Mouse (Mus musculus) layer of hippocampus, adult 9-11 months (tissue): ENCODE data around the gene Smpdl3b.
"Not testable (repeated sequence)": the region's sequence is repeated elsewhere in the genome, so short reads cannot be mapped to it uniquely, and the experiment has no call there.

Source experiments
- DNase-seq: peaks from one replicate; pipeline ENCODE4 v3.0.0; 2022

Smpdl3b gene

DNA sequence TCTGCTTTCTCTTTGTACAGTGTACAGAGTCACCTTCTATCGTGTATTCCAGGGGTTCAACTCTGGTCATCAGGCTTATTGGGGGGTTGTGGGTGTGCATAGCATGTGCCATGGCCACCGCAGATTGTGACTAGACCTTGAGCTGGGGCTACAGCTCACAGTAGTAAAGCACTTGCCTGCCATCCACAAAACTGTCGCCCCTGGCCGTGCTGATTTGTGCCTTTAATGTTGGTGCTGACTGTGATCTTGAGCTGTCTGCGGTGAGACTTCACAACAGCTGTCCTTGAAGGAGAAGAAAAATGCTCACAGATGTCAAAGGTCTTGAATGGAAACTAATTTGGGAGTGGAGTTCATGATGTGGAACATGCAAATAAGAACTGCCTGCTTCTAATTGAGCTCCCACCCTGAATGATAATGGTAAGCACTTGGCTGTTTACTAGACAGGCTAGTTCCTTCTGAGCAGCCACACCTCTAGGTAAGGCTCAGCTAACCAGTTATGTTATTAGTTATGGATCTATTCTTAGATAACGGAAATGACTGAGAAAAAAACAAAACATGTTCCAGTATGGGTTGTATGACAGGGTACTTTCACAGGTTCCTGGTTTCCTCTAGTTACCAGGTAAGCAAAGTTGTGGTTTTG, 21.6 kb upstream of the Smpdl3b start:
- DNase-seq, result no peak

DNA sequence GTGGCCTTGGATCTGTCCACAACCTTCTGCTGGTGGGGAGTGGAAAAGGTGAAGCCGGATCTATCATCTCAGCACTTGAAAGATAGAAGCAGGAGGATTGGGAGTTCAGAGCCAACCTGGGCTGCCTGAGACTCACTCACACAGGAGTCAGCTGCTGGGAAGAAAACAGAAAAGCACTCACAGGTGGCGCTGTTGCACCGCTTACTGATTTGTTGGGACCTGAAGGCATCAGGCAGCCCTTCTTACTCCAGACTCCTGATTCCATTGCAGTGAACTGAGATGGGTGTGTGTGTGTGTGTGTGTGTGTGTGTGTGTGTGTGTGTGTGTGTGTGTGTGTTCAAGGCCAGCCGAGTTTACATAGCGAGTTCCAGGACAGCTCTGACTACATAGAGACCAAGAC, 19.7 kb upstream of the Smpdl3b start:
- peak; percentile 66 for DNase-seq

DNA sequence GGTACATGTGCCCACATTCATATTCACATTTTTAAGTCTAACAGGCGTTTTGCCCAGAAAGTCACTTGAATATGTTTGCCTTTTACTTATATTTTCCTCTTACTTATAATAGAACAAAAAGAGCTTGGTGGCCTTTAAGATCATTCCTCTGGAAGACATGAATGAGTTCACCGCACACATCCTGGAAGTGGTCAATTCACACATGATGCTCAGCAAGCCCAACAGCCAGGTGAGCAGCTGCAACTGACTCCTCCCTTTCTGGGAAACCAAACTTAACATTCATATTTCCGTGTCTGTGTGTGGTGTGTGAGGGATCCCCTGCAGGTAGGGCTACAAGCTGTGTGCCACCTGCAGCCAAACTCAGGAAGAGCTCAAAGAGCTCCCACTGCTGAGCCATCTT, 17.9 kb upstream of the Smpdl3b start:
- DNase-seq, result no peak

DNA sequence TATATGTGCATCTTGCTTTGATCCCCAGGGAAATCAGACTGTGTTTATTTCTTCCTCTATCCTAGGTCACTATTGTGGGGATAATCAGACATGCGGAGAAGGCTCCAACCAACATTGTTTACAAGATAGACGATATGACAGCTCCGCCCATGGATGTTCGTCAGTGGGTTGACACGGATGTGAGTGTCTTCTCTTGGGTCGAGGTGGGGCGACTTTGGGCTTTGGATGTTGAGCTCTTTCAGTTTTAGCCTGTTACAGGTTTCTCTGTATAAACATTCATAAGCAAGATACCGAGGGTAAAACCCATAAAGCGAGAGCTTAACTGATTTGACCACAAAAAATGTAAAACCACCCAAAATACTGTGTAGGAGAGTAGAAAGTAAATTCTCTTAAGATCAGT, 14.7 kb upstream of the Smpdl3b start:
- no peak for DNase-seq

- peak; percentile 99 for DNase-seq
These were observed 11.1 kb upstream of the Smpdl3b start, which contains the start of gene Rpa2 for GRCm38 (mm10) chr4:132767914-132768876. TSS of gene Rpa2 (plus strand) at chr4:132768332.

GRCm38 (mm10) chr4:132763125-132763524, 6.1 kb upstream of the Smpdl3b start:
- not testable (repeated sequence) for DNase-seq

GRCm38 (mm10) chr4:132762602-132763001, 5.5 kb upstream of the Smpdl3b start:
- no peak for DNase-seq

GRCm38 (mm10) chr4:132760296-132760695, 3.2 kb upstream of the Smpdl3b start:
- DNase-seq, result no peak

GRCm38 (mm10) chr4:132757633-132758351, 740 bp upstream of the Smpdl3b start:
- DNase-seq, result no peak

- DNase-seq, result no peak
These were observed 4.1 kb downstream of the Smpdl3b start for GRCm38 (mm10) chr4:132752992-132753391.

DNA sequence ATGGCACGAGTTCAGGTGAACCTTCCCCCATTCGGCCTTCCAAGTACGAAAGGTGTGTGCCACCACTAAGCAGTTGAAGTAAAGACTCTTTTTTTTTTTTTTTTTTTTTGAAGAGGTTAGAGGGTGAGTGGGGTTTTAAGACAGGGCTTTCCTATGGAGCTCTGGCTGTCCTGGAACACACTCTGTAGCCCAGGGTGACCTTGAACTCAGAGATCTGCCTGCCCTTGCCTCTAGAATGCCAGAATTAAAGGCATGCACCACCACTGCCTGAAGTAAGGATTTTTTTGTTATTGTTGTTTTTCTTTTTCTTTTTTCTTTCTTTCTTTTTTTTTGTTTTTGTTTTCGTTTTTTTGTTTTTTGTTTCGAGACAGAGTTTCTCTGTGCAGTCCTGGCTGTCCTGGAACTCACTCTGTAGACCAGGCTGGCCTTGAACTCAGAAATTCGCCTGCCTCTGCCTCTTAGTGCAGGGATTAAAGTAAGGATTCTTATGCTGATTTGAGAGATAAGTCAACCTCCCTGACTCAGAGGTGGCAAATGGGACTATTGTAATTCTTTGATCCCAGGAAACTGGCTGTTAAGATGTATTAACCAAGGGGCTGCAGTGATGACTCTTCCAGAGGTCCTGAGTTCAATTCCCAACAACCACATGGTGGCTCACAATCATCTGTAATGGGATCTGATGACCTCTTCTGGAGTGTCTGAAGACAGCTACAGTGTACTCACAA, 7.6 kb downstream of the Smpdl3b start:
- DNase-seq, result no peak

GRCm38 (mm10) chr4:132748778-132749177, 8.3 kb downstream of the Smpdl3b start:
- DNase-seq, result no peak

GRCm38 (mm10) chr4:132747664-132748259, 9.3 kb downstream of the Smpdl3b start:
- DNase-seq, result peak; percentile 38

GRCm38 (mm10) chr4:132746911-132747517, 10.0 kb downstream of the Smpdl3b start:
- no peak for DNase-seq

- peak; percentile 84 for DNase-seq
These were observed 12.8 kb downstream of the Smpdl3b start for GRCm38 (mm10) chr4:132743992-132744911.

- DNase-seq, result no peak
These were observed 15.6 kb downstream of the Smpdl3b start for GRCm38 (mm10) chr4:132741491-132741890.

DNA sequence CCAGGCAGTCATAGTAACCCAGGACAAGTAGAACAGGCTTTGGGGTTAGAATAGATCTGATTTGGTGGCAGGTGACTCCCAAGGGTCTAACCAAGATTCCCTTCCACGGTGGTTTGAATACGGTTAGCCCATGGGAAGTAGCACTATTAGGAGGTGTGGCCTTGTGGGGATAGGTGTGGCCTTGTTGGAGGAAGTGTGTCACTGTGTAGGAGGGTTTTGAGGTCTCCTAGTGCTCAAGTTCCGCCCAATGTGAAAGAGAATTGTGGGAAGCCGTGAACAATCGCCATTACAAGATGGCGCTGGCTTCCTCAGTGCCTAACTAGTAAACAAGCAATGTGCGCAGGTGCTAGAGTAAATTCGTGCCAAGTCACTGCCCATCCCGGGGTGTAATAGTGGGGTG, 19.9 kb downstream of the Smpdl3b start:
- DNase-seq, result not testable (repeated sequence)

GRCm38 (mm10) chr4:132735894-132736293, 21.2 kb downstream of the Smpdl3b start:
- DNase-seq, result no peak

GRCm38 (mm10) chr4:132735389-132735788, 21.7 kb downstream of the Smpdl3b start:
- DNase-seq, result no peak

DNA sequence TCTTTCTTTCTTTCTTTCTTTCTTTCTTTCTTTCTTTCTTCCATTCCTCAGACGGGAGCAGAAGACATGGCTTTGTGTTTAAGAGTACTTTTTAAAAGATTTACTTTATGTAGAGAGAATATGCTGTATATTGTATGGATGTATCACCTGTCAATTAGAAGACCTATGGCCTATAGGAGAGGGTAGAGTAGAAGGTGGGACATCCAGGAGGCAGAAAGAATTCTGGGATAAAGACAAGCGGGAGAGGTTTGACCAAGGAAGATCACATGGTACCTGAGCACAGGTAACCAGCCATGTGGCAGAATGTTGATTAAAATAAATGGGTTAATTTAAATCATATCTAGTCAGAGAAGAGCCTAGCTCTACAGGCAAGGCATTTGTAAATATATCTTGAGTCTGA, 22.3 kb downstream of the Smpdl3b start:
- no peak for DNase-seq
